In the genomic region with DNA sequence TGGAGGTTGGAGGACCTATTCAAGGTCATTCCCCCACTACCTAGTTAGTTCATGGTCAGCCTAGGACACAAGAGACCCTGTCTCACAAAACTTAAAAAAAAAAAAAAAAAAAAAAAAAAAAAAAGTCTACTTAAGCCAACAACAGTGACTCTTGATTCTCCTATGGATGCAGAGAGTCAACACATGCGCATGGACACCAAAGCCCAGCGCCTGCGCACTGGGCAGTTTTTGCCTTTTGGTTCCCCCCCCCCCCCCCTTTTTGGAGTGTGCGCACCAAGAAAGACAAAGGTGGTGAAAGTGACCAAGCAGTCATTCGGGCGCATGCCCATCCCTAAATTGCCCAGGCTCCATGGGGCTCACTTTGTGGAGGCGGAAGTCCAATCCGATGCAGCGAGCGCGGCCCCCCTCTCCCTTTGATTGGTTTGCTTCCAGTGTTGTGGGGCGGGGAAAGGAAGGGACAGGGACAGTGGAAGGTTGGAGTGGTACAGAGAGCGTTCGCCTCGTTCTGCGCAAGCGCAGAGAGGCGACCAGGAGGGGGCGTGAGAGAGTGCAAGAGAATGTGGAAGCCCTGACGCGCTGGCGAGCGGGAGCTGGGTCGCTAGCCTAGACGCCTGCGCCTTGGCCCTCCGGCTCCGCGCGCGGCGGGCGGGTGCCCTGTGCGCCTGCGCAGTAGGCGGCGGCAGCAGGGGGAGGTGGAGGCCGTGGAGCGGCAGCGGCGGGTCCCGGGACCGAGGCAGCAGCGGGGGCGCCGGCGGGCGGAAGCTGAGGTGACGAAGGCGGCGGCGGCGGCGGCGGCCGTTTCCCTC, we compare ENCODE assay signal across 8 mouse cellular contexts. TPM values are rescaled to one million over a fixed set of nuclear protein-coding genes. Genes with fewer than 3 reads are reported as not detected.
A peak's percentile ranks its signal among the peaks of the same experiment; 100 is the strongest.
DNase-seq lines count a peak whose midpoint lies in the region; ATAC-seq and TF ChIP-seq lines count a peak whose summit lies in the region.

A gene (plus strand): TSS at position 707 of the 806 bp plus-strand sequence.

- H3K36me3 ChIP-seq in hindbrain, postnatal 0 days (ENCODE audit: insufficient read depth, low read length) = no peaks in the 10 kb centered on the region

- peak; percentile 86 for TF ChIP-seq CTCF in gastrocnemius, adult 2 months (IDR thresholded peaks at IDR 0.05)
- TF ChIP-seq CTCF in hindbrain, postnatal 0 days (IDR thresholded peaks at IDR 0.05; ENCODE audit: low read depth) = peak; percentile 84
- peak; percentile 71 for TF ChIP-seq CTCF in left cerebral cortex, adult 2 months (IDR thresholded peaks at IDR 0.05)

- peak within 1 kb of the TSS; percentile 97 for H3K4me3 ChIP-seq in gastrocnemius, adult 2 months
- H3K4me3 ChIP-seq in hindbrain, postnatal 0 days (ENCODE audit: low read length) = peak within 1 kb of the TSS; percentile 94
- H3K4me3 ChIP-seq in left cerebral cortex, adult 2 months = peak within 1 kb of the TSS; percentile 79

- intact Hi-C loops in gastrocnemius, adult 2 months (cut with DNase I) = no loop called here
- intact Hi-C loops in left cerebral cortex, adult 2 months (cut with DNase I) = loop anchor here (1.0 to 5.0 kb wide), 2 partner anchors 30 to 125 kb away; a partner anchor contains a TSS

- peak within 1 kb of the TSS; percentile 79 for H3K4me2 ChIP-seq in hindbrain, postnatal 0 days (ENCODE audit: low read depth, low read length)

- no peaks in the 10 kb centered on the region for H3K27me3 ChIP-seq in hindbrain, postnatal 0 days (ENCODE audit: insufficient read depth, low read length)

- DNase-seq in ZHBTc4 (ENCODE audit: low read depth, low spot score) = peak; percentile 100
- DNase-seq in gastrocnemius, adult 2 months = peak; percentile 100
- DNase-seq in hindbrain, postnatal 0 days (ENCODE audit: low spot score) = peak; percentile 100
- DNase-seq in left cerebral cortex, adult 2 months (ENCODE audit: extremely low spot score in 1 of 2, low spot score in 2 of 2) = peak; percentile 100
- peak; percentile 100 for DNase-seq in right cerebral cortex, adult 2 months (ENCODE audit: low spot score in 2 of 2)
- peak; percentile 100 for DNase-seq in urinary bladder, postnatal 14 days (ENCODE audit: low spot score)

- peak; percentile 96 for ATAC-seq in common myeloid progenitor, adult 5-6 weeks (replicated peaks; ENCODE audit: low read depth, poor library complexity, severe bottlenecking)
- peak; percentile 100 for ATAC-seq in hindbrain, postnatal 0 days
- ATAC-seq in megakaryocyte, adult 5-6 weeks (ENCODE audit: poor library complexity, severe bottlenecking) = peak; percentile 93

- H3K9me3 ChIP-seq in hindbrain, postnatal 0 days (ENCODE audit: low read length) = no peaks in the 10 kb centered on the region

- peak within 1 kb of the TSS; percentile 94 for H3K27ac ChIP-seq in gastrocnemius, adult 2 months
- H3K27ac ChIP-seq in hindbrain, postnatal 0 days = peak within 1 kb of the TSS; percentile 91
- H3K27ac ChIP-seq in left cerebral cortex, adult 2 months = peak within 1 kb of the TSS; percentile 85

- H3K4me1 ChIP-seq in hindbrain, postnatal 0 days (ENCODE audit: insufficient read depth, low read length) = peaks cover 19% of the 10 kb centered on the region; the same call in 1 of the 2 replicates

- peak within 1 kb of the TSS; percentile 96 for H3K9ac ChIP-seq in hindbrain, postnatal 0 days (replicated peaks; ENCODE audit: low read length)

- under 1% methylated on average over 50 of the region's 56 CpGs for WGBS in hindbrain, postnatal 0 days

RNA-seq across cellular contexts. Expression of the gene that starts here (rescaled TPM):
- 38.9 and 44.1 TPM in 2 replicates for total RNA-seq in common myeloid progenitor, adult 5-6 weeks (2017)
- total RNA-seq in gastrocnemius, adult 2 months (2021) = 100 to 1,000 TPM in 1 of 2 experiments, 10 to 100 TPM in 1; 90.6 to 104 TPM
- 68.5 and 79.6 TPM in 2 replicates for total RNA-seq in hindbrain, postnatal 0 days (2014; rRNA removed)
- 23.3 and 28.8 TPM in 2 replicates for polyA plus RNA-seq in hindbrain, postnatal 0 days (2015; fragmentation: Nextera tagmentation; extraction: Ambion mirVana)
- total RNA-seq in left cerebral cortex, adult 2 months (2021) = 100 to 1,000 TPM; 146 TPM
- 25.3 and 29.0 TPM in 2 replicates for total RNA-seq in megakaryocyte, adult 5-6 weeks (2015)
- total RNA-seq in megakaryocyte, adult 5-6 weeks (2017) = 33.3 and 36.5 TPM in 2 replicates

Comparison
In these comparisons a context has a peak if more than half of its experiments do, and no peak if none do; other contexts are left out.
1. Peak in every context shown above with its lines: DNase-seq, ATAC-seq, H3K4me3 ChIP-seq and H3K27ac ChIP-seq.